Mouse (Mus musculus): ENCODE data around the gene Plod2. TPM values are rescaled to one million over a fixed set of nuclear protein-coding genes. Genes with fewer than 3 reads are reported as not detected.
A peak's percentile ranks its signal among the peaks of the same experiment; 100 is the strongest.

Plod2 gene
- total RNA-seq (2021) = 1 to 10 TPM; 3.0 to 4.6 TPM
- long read RNA-seq, experiment 1, partial matches to known transcripts = 0 of 7 reads
- long read RNA-seq, experiment 1, other reads (novel, unspliced or antisense) = 1 of 7 reads
- long read RNA-seq, experiment 2, partial matches to known transcripts = 1 of 1 reads
- long read RNA-seq, experiment 2, other reads (novel, unspliced or antisense) = 0 of 1 reads

DNA sequence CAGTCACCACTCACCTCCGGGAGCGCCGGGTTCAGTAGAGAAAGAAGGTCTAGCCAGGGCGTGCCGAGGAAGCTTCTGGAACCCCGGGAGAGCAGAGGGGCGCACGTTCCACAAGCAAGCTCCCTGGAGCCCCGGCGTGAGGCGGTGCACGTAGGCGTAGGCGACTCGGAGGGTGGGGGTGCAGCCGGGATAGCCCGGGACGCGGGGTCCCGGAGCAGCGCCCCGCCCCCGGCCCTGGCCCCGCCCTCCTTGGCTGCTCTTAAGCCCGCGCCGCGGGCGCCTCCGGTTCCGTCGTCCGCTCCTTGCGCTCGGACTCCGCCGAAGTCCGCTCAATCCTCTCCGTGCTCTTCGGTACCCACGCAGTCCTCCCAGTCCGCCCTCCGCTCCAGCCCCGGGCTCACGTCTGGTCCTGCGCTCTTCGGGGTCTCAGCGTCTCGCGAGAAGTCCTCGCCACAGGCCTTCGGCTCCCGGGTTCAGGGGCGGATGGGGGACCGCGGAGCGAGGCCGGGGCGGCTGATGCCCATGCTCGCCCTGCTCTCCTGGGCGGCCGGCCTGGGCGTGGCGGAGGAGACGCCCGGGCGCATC is at the start of gene Plod2:
TSS of gene Plod2 (plus strand) at position 247 of the 585 bp plus-strand sequence.
- DNase-seq (ENCODE audit: low spot score in 2 of 2) = peak in 1 of 2 experiments; percentile 10

DNA sequence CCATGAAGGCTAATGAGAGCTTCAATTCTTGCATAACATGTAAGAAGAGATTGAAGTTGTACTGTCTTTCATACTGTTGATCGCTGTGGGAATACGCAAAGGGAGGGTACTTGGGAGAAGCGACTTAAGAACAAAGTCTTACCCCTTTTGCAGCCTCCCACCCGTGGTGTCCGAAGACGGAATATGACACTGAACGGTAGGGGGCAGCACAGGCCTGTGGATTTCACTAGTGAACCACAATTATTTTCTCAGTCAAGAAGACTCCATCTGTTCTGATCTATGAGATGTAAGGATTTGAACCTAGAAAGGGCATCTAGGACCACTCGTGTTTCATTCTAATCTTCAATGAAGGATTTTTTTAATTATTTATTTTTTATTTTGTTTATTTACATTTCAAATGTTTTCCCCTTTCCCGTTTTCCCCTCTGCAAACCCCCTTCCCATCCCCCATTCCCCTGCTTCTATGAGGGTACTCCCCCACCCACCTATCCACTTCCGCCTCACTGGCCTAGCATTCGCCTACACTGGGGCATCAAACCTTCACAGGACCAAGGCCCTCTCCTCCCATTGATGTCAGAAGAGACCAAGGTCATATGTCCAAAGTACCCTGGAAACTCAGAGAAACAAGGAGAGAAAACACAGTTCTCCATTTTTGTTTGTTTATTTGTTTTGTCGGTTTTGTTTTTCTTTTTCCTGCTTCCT is 42.2 kb upstream of the Plod2 start:
- DNase-seq (ENCODE audit: low spot score in 2 of 2) = peak; percentile 82 to 92

DNA sequence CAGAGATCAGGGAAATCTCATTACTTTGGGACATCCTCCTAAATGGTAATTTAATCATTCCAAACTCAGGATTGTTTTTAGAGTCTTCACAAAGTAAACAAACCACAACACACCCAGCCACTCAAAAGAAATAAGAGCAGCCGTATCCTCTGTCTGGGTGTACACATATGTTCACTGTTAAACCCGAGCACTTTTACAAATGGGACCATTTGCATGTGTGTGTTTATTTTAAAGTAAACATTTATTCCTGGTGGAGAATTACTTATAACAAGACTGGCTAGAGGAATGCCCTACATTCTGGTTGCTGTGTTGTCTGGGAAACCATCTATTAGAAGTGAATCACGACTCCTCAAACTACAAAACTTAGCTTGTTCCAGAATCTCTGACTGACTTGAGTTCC is 37.8 kb upstream of the Plod2 start:
- no peak for DNase-seq (ENCODE audit: low spot score in 2 of 2)

DNA sequence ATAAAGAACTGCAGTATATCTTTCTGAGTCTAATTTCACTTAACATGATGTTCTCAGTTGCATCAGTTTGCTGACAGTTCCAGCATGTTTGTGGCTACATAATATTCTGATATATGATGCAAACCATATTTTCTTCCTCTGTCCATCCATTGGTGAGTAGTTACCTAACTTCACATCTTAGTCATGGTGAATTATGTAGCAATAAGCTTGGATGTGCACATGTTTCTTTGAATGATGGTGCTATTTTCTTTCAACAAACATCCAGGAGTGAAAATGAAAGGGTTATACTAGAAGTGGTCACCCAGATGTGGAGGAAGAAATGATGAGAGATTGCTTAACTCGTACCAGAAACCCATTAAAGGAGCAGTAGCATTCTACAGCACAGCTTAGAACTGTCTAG is 37.1 kb upstream of the Plod2 start:
- no peak for DNase-seq (ENCODE audit: low spot score in 2 of 2)

DNA sequence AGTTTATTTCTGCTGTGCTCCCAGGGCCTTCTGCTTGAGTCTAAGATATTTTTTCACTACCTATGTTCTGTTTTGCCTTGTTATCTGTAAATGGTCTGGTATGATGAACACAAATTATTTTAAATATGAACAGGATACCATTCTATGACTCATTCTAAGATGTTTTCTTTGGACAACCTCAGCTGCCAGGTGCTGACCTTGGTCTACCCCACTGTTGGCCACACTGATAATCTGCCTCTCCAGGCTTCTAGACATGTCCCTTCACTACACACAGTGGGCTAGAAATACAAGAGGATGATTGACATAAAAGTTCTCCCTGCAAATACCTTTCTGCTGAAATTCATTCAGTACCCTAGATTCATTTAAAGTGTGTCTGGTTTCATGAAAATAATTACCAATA is 30.3 kb upstream of the Plod2 start:
- DNase-seq (ENCODE audit: low spot score in 2 of 2) = no peak

DNA sequence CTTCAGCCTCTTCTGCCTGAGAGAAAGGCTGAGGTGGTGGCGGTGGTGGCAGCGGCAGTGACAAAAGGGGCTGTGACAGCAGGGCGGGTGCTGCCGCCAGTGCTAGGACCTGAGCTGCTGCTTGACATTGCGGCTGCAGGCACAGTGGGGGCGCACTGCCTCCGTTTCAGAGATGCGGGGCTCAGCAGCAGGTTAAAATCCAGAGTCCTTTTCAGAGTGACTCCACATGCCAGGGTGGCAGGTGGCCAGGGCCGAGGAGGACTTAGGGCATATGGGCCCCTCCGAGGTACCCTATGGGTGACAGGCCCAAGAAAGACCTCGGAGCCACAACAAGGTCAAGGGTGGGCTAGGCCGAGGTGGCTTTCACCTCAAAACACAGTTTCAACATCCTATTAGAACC is 25.0 kb upstream of the Plod2 start:
- DNase-seq (ENCODE audit: low spot score in 2 of 2) = no peak

DNA sequence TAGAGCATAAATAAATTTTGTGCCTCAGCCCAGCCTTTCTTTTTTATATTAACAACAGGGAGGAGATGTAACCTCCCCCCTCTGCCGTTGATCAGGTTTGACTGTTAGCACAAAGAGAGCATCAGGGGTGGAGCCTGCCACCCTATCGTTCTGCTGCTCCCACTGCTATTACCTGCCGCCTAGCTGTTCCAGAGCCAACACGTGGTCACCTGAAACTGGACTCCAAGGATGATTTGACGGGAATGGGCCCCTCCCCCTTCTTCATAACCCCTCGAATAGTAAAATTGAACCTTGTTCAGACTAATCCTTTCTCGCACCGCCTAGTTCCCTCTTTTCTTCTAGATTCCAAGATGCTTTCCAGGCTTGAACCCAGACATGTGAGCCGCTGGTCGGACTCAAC is 21.3 kb upstream of the Plod2 start:
- no peak for DNase-seq (ENCODE audit: low spot score in 2 of 2)

DNA sequence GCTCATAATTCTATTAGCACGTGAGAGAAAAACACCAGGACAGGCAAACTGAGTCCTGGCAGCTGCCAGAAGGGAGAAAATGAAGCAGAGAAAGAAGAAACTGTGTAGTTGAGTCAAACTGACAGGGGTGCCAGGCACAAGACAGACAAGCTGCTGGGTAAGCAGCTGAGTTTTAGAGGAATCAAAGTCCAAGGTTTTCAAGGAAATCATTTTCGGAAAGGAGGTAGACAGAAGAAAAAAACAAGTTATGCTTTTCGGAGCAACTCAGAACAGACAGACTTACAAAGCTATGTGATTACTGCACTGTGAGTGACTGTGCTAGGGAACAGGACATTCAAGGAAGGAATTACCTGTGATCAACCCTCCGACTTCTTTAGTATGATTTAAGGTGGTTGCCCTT is 17.5 kb upstream of the Plod2 start:
- no peak for DNase-seq (ENCODE audit: low spot score in 2 of 2)

DNA sequence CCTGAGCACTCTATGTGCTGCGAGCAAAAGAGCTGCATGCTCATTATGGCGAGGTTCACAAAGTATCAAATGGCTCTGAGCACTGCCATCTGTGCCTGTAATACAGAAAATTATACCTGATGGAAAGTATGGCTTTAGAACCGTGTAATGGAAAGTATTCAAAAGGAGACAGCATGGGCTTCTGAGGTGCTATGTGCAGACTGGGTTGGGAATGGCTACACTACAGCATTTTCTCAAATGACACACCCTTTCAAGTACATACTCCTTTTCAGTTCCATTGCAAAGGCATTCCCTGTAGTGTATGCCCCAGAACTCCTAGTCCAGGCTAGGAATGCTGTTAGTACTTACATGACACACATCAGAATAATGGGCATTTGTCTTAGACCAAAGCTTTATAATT is 12.0 kb upstream of the Plod2 start:
- DNase-seq (ENCODE audit: low spot score in 2 of 2) = no peak

DNA sequence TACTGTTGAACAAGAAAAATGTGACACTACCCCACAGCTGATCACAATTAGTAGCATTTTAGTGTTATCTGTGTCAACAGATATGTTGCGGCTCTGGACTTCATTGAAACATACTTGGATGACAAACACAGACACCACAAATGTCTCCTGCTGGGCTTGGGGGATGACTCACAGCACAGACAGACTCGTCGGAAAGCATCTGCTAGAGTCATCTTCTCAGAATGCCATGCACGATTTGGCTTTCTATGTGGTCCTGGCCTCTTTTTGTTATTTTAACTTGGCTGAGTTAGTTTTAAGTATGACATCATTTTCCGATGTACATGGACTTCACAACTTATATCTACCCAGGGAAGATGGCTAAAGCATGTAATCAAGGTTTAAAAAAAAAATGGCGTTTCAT is 4.3 kb upstream of the Plod2 start:
- DNase-seq (ENCODE audit: low spot score in 2 of 2) = peak in 1 of 2 experiments; percentile 14

DNA sequence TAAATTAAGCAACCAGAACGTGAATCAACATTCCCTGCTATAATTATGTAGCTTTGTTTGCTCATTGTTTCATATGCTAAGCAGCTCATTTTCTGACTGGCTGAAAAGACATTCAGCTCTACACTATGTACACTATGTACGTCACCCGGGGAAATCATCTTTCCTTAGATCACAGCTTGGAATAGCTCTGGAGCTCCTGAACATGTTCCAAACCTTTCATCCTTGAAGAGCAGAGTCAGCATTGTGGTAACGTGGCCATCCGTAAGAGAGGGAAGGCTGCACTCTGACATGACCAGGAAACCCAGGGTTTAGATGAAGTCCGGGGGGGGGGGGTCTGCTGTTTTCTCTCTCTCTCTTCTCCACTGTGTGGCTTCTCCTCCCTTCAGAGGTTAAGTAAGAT is 3.8 kb upstream of the Plod2 start:
- DNase-seq (ENCODE audit: low spot score in 2 of 2) = no peak

DNA sequence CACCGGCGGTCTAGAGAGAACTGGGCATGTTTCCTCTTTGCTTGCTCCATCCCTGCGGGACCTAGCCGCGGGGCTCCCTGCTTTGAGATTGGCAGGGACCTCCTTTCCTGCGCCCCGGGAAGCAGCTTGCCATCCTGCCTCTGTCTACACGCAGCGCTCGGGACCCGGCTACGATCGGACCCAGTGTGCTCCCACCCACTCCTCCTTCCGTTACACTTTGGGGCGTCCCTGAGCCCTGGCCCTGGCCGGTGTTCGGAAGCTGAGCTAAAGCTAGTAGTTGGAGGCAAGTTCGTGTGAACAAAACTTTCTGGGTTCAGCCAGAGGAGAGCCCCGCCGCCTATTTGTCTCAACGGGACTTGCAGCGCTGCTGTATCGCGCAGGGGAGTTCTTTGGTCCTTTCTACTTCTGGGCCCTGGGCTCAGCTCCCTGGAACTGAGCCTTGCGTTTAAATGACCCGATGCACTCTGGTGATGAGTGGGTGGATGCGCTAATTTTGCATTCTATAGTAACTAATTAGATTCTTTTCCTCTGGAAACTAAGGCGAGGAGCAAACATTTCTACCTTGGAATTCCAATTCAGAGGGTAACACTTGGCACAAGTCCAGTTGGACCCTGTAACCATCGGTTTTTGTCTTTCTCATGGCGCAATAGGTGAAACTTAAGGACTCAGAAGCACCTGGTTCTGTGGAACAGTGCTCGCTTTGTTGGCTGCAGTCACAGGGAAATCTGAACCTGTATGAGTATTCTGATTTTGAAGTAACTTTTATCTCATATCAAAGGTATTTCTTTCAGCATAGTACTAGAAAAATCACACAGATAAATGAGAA is 781 bp downstream of the Plod2 start:
- DNase-seq (ENCODE audit: low spot score in 2 of 2) = peak; percentile 14 to 31

DNA sequence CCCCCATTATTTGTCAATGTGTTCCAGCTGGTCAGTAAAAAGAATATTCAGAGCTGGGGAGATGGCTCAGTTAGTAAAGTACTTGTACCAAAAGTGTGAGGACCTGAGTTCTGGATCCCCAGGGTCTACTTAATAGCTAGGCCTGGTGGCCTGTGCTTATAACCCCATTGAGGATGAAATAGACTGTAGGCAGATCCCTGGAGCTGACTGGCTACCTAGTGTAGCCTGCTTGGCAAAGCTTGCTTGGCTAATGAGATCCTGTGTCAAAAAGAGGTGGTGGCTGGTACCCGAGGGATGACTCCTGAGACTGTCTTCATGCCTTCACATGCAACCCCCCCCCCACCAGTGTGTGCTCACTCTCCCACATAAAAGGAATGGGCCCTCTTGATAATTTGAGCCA is 2.1 kb downstream of the Plod2 start:
- DNase-seq (ENCODE audit: low spot score in 2 of 2) = no peak

DNA sequence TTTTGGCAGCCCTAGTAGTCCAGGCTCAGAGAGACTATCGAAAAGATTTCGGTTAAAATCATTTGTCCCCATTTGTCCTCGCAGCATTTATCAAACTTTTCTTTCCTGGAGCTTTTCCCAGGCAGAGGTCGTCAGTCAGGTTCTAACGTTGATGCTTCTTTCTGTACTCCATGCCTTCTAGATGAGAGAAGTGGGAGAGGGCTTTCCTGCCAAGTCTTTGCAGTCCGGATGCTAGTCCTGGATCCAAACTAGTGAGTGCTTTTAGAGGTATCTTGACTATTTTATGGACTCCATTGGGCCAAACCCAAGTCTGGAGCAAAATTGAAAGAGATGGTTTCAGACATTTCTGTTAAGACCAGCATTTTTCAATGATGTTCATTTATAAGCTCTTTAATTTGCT is 3.0 kb downstream of the Plod2 start:
- no peak for DNase-seq (ENCODE audit: low spot score in 2 of 2)

DNA sequence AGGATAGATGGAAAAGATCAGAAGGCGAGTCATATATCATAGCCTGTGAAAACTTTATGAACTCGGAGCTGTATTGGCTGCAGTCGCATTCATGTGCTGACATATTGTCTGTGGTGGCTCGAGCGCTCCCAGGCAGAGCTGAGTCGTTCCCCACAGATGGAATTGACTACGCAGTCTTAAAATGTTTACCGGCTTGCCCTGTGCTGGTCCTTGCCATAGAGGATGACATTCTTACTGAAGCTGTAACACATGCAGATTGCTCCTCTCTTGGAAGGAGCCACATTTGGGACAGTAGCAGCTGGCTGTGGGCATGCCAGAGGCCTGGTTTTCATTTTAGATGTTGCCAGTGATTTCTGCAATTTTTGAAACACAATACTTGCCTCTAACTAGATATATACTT is 4.4 kb downstream of the Plod2 start:
- no peak for DNase-seq (ENCODE audit: low spot score in 2 of 2)

DNA sequence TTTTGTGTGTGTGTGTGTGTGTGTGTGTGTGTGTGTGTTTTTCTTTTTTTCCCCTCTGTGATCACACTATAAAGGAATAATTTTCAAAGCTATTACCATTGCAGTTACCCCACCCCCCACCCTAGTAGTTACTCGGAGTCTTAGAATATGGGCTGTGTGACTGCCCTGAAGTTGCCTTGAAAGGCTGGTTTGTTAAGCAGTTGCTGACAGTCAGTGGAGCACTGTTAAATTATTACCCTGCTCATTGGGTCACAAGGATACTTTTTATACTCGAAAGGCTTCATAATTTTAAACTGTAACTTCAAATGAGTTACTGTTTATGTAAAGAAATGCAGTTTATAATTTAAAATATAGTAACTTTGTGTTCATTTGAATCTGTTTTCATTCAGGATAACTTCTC is 5.1 kb downstream of the Plod2 start:
- no peak for DNase-seq (ENCODE audit: low spot score in 2 of 2)

DNA sequence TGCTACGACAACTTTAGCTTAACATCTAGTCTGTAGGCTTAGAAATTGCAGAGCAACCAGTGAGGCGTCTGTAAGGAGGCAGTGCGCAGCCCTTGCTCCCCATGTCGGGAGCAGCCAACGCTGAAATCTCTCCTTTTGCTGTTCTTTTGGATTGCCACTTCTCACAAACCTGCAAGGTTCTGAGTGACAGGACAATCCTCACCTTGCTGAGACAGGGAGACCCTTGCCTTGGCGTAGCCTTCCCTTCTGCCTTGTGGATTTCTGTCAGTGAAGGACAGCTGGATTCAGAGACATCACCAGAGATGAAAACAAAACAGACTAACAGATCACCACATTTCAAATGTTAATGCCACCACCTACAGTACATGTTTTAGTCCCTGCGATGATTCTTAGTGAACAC is 5.8 kb downstream of the Plod2 start:
- DNase-seq (ENCODE audit: low spot score in 2 of 2) = no peak

DNA sequence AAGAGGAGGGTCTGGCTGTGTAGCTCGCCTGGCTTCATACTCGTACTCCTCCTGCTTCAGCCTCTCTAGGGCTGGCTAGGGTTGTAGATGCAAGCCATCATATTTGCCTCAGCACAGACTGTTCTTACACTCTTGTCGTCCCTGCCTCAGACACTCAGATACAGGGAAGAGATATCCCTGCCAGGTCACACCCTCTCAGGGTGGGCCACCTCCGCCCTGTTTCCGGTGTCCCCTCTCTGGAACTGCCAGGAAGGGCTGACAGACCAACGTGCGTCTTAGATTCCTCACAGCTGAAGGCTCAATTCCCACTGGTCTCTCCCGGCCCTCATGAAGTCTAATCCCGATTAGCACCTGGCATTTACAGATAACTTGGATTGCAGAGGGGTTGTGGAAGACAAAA is 6.6 kb downstream of the Plod2 start:
- DNase-seq (ENCODE audit: low spot score in 2 of 2) = no peak

DNA sequence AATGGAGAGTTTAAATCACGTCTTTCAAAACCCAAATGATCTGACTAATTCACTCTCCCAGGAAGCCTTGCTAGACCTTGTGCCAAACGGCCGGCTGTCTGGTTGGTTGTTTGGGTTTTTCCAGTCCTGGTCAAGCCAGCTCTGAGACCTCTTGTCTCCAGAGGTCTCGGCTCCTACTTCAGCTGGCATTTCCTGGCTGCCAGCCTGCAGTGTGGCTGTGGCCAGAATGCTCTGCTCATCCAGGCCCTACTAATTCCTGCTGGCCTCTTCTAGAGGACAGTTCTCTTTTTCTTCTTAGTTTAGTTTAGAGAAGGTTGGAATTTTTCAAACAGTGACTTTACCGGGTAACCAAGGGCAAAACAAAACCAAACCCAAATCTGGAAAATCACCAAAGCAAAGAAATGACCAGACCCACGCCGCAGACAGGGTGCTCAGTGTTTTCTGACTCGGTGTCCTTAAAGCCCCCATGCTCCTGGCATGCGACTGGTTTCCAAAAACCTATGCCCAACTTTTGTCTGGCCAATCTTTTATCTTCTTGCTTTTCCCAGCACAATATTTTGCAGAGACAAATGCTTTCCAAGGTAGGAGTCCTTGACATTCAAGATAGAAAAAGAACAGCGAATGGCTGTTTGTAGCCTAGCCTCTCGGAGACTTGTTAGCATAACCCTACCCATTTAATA is 7.9 kb downstream of the Plod2 start:
- DNase-seq (ENCODE audit: low spot score in 2 of 2) = peak in 1 of 2 experiments; percentile 7

DNA sequence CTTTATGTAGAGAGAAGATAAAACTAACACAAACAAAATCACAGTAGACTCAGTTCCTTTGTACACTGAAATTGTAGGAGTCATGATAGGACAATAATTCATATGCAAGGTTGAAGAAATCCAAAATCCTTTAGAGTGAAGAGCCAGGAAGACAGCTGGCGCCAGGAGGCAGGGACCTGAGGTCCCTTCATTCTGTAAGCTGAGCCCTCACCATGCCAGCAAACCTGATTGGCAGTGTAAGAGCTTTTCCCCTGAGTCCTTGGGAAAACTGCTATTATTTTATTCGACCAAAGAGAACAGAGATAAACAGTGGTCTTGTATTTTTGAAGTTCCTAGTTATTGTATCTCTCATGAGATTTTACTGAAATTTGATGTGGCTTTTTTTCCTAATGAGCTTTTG is 9.0 kb downstream of the Plod2 start:
- DNase-seq (ENCODE audit: low spot score in 2 of 2) = no peak

DNA sequence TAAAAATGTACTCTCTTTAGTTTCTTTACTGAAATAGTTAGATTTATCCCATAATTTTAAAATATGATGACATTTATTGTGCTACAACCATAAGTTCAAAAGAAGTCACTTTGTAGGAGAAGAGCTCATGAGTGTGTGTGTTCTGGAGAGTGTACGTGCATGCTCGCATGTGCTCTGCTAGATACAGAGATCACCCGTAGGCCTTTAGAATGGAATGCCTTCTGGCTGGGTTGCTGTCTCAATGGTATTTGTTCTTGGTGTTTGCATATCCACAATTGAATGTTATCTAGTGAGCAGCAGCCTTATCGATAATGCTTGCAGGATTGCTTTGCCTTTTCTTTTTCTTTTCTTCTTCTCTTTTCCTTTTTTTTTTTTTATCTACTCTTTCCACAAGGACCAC is 9.6 kb downstream of the Plod2 start:
- DNase-seq (ENCODE audit: low spot score in 2 of 2) = no peak

Measured in left cerebral cortex, adult 18-20 months (tissue).